ENCODE assay signal across 18 mouse cellular contexts in genomic region chr13:103648016-103648415, GRCm38 (mm10).
"Had no signal": no experiment of that assay in that cellular context is flagged by ENCODE, and none has a peak within 500 bp of the region (broad histone marks: within the 10 kb centered on the region; RNA-seq: fewer than 3 reads in every experiment).

No protein-coding gene starts in this region.

- H3K4me2 ChIP-seq: liver, embryonic 15.5 days; lung, embryonic 15.5 days; midbrain, embryonic 12.5 days; neural tube, embryonic 13.5 days; stomach, embryonic 15.5 days had no signal

- H3K4me3 ChIP-seq: liver, embryonic 15.5 days; lung, embryonic 15.5 days; megakaryocyte, embryonic 14.5 days; midbrain, embryonic 12.5 days; neural tube, embryonic 13.5 days; stomach, embryonic 15.5 days had no signal

- H3K27me3 ChIP-seq: liver, embryonic 15.5 days; lung, embryonic 15.5 days; midbrain, embryonic 12.5 days; neural tube, embryonic 13.5 days; stomach, embryonic 15.5 days had no signal

- DNase-seq: liver, postnatal 0 days; lung, adult 2 months; lung, postnatal 14 days; lung, postnatal 36 days; midbrain, embryonic 14.5 days; right cerebral cortex, postnatal 14 days; thymus, adult 2 months; thymus, postnatal 25 days; thymus, postnatal 4 days had no signal

- H3K36me3 ChIP-seq: liver, embryonic 15.5 days; lung, embryonic 15.5 days; midbrain, embryonic 12.5 days; neural tube, embryonic 13.5 days; stomach, embryonic 15.5 days had no signal

- H3K9me3 ChIP-seq: liver, embryonic 15.5 days; lung, embryonic 15.5 days; megakaryocyte, embryonic 14.5 days; midbrain, embryonic 12.5 days; neural tube, embryonic 13.5 days; stomach, embryonic 15.5 days had no signal

- H3K4me1 ChIP-seq: liver, embryonic 15.5 days; megakaryocyte, embryonic 14.5 days; stomach, embryonic 15.5 days had no signal

- H3K9ac ChIP-seq: liver, embryonic 15.5 days; liver, postnatal 0 days; lung, embryonic 15.5 days; midbrain, embryonic 12.5 days; neural tube, embryonic 13.5 days; stomach, embryonic 15.5 days had no signal

- H3K27ac ChIP-seq: liver, embryonic 15.5 days; lung, embryonic 15.5 days; macrophage; midbrain, embryonic 12.5 days; neural tube, embryonic 13.5 days; stomach, embryonic 15.5 days; stomach, postnatal 0 days had no signal

- ATAC-seq: liver, postnatal 0 days; lung, postnatal 0 days had no signal
